Mouse (Mus musculus): ENCODE data around the gene Ppp3r1. TPM values are rescaled to one million over a fixed set of nuclear protein-coding genes. Genes with fewer than 3 reads are reported as not detected.
"Not testable (repeated sequence)": the region's sequence is repeated elsewhere in the genome, so short reads cannot be mapped to it uniquely, and the experiment has no call there.

Ppp3r1 gene
- polyA plus RNA-seq, 1 experiment from 2014 or later = 124 TPM

GRCm38 (mm10) chr11:17211258-17212140, 52.4 kb downstream of the Ppp3r1 start, which contains the start of gene Pno1:
Pno1 (minus strand) TSS chr11:17211568.
- Histone ChIP-seq H3K4me2 (peak within 1 kb of the TSS; percentile 64), H3K27me3 (no peaks in the 10 kb centered on the region), H3K27ac (peak within 1 kb of the TSS; percentile 77), H3K36me3 (ENCODE audit: poor library complexity, severe bottlenecking) (peaks cover 22% of the 10 kb centered on the region), H3K4me1 (peaks cover 26% of the 10 kb centered on the region), H3K9ac (peak within 1 kb of the TSS; percentile 73), H3K9me3 (replicated peaks) (no peaks in the 10 kb centered on the region), H3K4me3 (peak within 1 kb of the TSS; percentile 88)
- WGBS = 1% methylated on average over 64 of the region's 65 CpGs
- peak; percentile 99 for ATAC-seq

GRCm38 (mm10) chr11:17212141-17212495, 53.1 kb downstream of the Ppp3r1 start:
- Histone ChIP-seq H3K4me2 (peak overlapping the region; percentile 64), H3K36me3 (ENCODE audit: poor library complexity, severe bottlenecking) (peaks cover 17% of the 10 kb centered on the region), H3K27me3 (no peaks in the 10 kb centered on the region), H3K4me1 (peaks cover 26% of the 10 kb centered on the region), H3K9me3 (replicated peaks) (no peaks in the 10 kb centered on the region), H3K27ac (peak overlapping the region; percentile 77), H3K9ac (peak overlapping the region; percentile 73), H3K4me3 (peak overlapping the region; percentile 88)
- no peak for ATAC-seq
- 3% methylated on average over 10 of the region's 10 CpGs for WGBS

DNA sequence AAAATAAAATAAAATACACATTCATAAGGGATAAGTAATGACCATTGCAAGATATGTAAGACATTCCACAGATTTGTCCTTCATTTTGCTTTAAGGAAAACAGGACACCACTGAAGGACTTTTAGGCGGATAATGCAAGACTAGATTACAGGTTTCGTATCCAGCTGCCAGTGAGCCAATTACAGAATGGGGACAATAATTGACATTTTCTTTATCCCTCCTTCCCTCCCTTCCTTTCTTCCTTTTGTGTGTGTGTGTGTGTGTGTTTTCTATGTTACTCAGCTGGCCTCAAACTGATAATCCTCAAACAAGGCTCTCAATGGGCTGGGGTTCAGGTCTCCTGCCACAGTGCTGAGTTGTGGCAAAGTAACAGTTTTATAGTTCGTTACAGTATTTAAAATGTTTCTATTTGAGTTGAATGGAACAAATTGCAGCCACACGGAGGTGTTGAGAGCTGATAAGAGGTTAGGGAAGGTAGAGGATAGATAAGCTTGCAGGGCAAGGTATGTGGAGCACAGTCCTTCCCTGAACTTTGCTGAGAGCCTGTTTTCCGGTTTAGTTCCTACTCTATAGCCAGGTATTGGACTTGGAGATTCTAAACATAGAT, 53.9 kb downstream of the Ppp3r1 start:
- no peaks in the 10 kb centered on the region for H3K27me3 ChIP-seq
- H3K4me3 ChIP-seq = peak overlapping the region; percentile 88
- H3K9ac ChIP-seq = 0 out of 2 replicates have a peak overlapping the region, but pooled peaks have one; percentile 13
- WGBS = 68% methylated on average over 5 of the region's 5 CpGs
- H3K4me1 ChIP-seq = peaks cover 26% of the 10 kb centered on the region
- H3K27ac ChIP-seq = no peak overlapping the region
- peaks cover 12% of the 10 kb centered on the region for H3K36me3 ChIP-seq (ENCODE audit: poor library complexity, severe bottlenecking)
- H3K4me2 ChIP-seq = peak overlapping the region; percentile 64
- no peaks in the 10 kb centered on the region for H3K9me3 ChIP-seq (replicated peaks)
- no peak for ATAC-seq

DNA sequence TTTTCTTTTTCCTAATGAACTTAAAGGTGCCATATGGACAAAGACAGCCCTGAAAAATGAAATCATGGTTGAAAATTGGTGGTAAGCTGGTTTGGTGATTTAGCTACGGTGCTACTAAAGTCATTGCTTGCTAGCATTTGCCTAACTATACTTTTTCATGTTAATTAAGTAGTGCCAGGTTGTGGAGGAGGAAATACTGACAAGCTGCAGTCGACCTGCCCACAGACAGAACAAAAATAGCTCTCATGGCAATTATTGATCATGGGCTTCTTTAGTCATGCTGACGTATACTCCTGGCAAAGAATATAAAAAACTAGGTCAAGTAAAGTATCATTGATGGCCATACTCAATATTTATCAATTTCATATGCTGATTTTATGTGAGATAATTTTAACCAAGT, 56.4 kb downstream of the Ppp3r1 start:
- 91% methylated on average over 3 of the region's 3 CpGs for WGBS
- H3K4me1 ChIP-seq = peaks cover 19% of the 10 kb centered on the region
- no peaks in the 10 kb centered on the region for H3K27me3 ChIP-seq
- H3K9me3 ChIP-seq (replicated peaks) = no peaks in the 10 kb centered on the region
- no peak overlapping the region for H3K27ac ChIP-seq
- H3K9ac ChIP-seq = no peak overlapping the region
- H3K4me2 ChIP-seq = no peak overlapping the region
- no peak for ATAC-seq
- H3K4me3 ChIP-seq = no peak overlapping the region
- H3K36me3 ChIP-seq (ENCODE audit: poor library complexity, severe bottlenecking) = no peaks in the 10 kb centered on the region; the same call in 1 of the 2 replicates

DNA sequence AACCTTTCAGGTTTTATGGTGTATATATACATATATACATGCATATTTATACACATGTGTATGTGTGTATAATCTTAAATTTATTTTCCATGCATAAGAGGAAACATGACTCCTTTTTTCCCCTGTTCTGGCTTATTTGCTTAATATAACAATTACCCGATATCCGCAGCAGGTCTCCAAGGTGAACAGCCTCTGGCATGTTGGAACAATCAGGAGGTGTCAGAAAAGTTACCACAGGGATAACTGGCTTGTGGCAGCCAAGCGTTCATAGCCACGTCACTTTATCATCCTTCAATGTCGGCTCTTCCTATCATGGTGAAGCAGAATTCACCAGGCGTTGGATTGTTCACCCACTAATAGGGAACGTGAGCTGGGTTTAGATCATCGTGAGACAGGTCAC, 62.1 kb downstream of the Ppp3r1 start:
- no peak overlapping the region for H3K4me2 ChIP-seq
- no peak overlapping the region for H3K4me3 ChIP-seq
- ATAC-seq = no peak
- no peak overlapping the region for H3K27ac ChIP-seq
- no peaks in the 10 kb centered on the region for H3K9me3 ChIP-seq (replicated peaks)
- peaks cover 22% of the 10 kb centered on the region for H3K36me3 ChIP-seq (ENCODE audit: poor library complexity, severe bottlenecking)
- no peaks in the 10 kb centered on the region for H3K27me3 ChIP-seq
- H3K4me1 ChIP-seq = no peaks in the 10 kb centered on the region
- 94% methylated on average over 8 of the region's 8 CpGs for WGBS
- H3K9ac ChIP-seq = no peak overlapping the region

- Histone ChIP-seq H3K27me3 (no peaks in the 10 kb centered on the region), H3K9ac (no peak overlapping the region), H3K27ac (no peak overlapping the region), H3K36me3 (ENCODE audit: poor library complexity, severe bottlenecking) (peaks cover 46% of the 10 kb centered on the region), H3K4me3 (no peak overlapping the region), H3K4me1 (no peaks in the 10 kb centered on the region), H3K4me2 (no peak overlapping the region), H3K9me3 (replicated peaks) (no peaks in the 10 kb centered on the region)
- no peak for ATAC-seq
- WGBS = 80% methylated on average over 5 of the region's 5 CpGs
Observed at GRCm38 (mm10) chr11:17232792-17233191, 73.7 kb downstream of the Ppp3r1 start.

- H3K9ac ChIP-seq = no peak overlapping the region
- ATAC-seq = no peak
- H3K4me2 ChIP-seq = no peak overlapping the region
- no peak overlapping the region for H3K4me3 ChIP-seq
- no peaks in the 10 kb centered on the region for H3K27me3 ChIP-seq
- peaks cover 30% of the 10 kb centered on the region for H3K36me3 ChIP-seq (ENCODE audit: poor library complexity, severe bottlenecking)
- WGBS = 91% methylated on average over 5 of the region's 5 CpGs
- H3K27ac ChIP-seq = no peak overlapping the region
- H3K9me3 ChIP-seq (replicated peaks) = no peaks in the 10 kb centered on the region
- H3K4me1 ChIP-seq = no peaks in the 10 kb centered on the region
Observed at GRCm38 (mm10) chr11:17236449-17237037, 77.5 kb downstream of the Ppp3r1 start.

- not testable (repeated sequence) for H3K9ac ChIP-seq; H3K4me1 ChIP-seq; ATAC-seq; H3K4me2 ChIP-seq; H3K27ac ChIP-seq; H3K4me3 ChIP-seq; H3K9me3 ChIP-seq (replicated peaks); H3K27me3 ChIP-seq
- 92% methylated on average over 5 of the region's 5 CpGs for WGBS
- peaks cover 14% of the 10 kb centered on the region for H3K36me3 ChIP-seq (ENCODE audit: poor library complexity, severe bottlenecking)
Observed at GRCm38 (mm10) chr11:17238598-17238997, 79.5 kb downstream of the Ppp3r1 start.

GRCm38 (mm10) chr11:17248715-17249114, 89.7 kb downstream of the Ppp3r1 start:
- no peak for ATAC-seq
- no peak overlapping the region for H3K4me3 ChIP-seq
- no peak overlapping the region for H3K27ac ChIP-seq

More at GRCm38 (mm10) chr11:17248715-17249114, 89.7 kb downstream of the Ppp3r1 start:
- no peak overlapping the region for H3K9ac ChIP-seq
- no peaks in the 10 kb centered on the region for H3K27me3 ChIP-seq
- H3K4me2 ChIP-seq = no peak overlapping the region
- H3K4me1 ChIP-seq = no peaks in the 10 kb centered on the region
- H3K36me3 ChIP-seq (ENCODE audit: poor library complexity, severe bottlenecking) = no peaks in the 10 kb centered on the region
- H3K9me3 ChIP-seq (replicated peaks) = no peaks in the 10 kb centered on the region

Other genes starting within 250 kb of the Ppp3r1 start
- 1.6 and 1.9 TPM in 2 replicates for gene Fbxo48, start 207.9 kb upstream of the Ppp3r1 start, polyA plus RNA-seq (2015; fragmentation: Nextera tagmentation; extraction: Ambion mirVana)
- 63.7 and 75.7 TPM in 2 replicates for gene Cnrip1, start 107.7 kb upstream of the Ppp3r1 start, polyA plus RNA-seq (2015; fragmentation: Nextera tagmentation; extraction: Ambion mirVana)
- gene Plek, start 106.9 kb upstream of the Ppp3r1 start, polyA plus RNA-seq (2015; fragmentation: Nextera tagmentation; extraction: Ambion mirVana) = 2.0 and 2.6 TPM in 2 replicates
- 19.9 and 21.9 TPM in 2 replicates for gene Wdr92, start 22.8 kb downstream of the Ppp3r1 start, polyA plus RNA-seq (2015; fragmentation: Nextera tagmentation; extraction: Ambion mirVana)
- gene Pno1, start 52.3 kb downstream of the Ppp3r1 start, polyA plus RNA-seq (2015; fragmentation: Nextera tagmentation; extraction: Ambion mirVana) = 53.9 and 56.6 TPM in 2 replicates
- 101 and 111 TPM in 2 replicates for gene C1d, start 98.3 kb downstream of the Ppp3r1 start, polyA plus RNA-seq (2015; fragmentation: Nextera tagmentation; extraction: Ambion mirVana)

Data from forebrain, embryonic 13.5 days (tissue).